Mouse (Mus musculus) heart, embryonic 11.5 days (tissue): ENCODE measurements at regions not wholly inside any gene's neighbourhood (a gene's known extent, or its start where the extent isn't known, plus 50 kb on each side); places are given as distances from the start of the nearest gene placed in this dataset.

Experiments used
- ATAC-seq: fragments of 200-750 bp; cut with Nextera tagmentation; replicated peaks from 2 replicates; pipeline ENCODE4 v1.8.0; 2017; ENCODE audit warnings: moderate library complexity; ENCODE audit not compliant: insufficient number of reproducible peaks, low FRiP score, low TSS enrichment
- H3K27ac ChIP-seq: fragments of 300-500 bp; sonication (generic); 2 replicates; pipeline ENCODE4 v1.5.1; 2014; ENCODE audit warnings: mild to moderate bottlenecking, low read depth, low read length
- H3K27me3 ChIP-seq: fragments of 300-500 bp; sonication (generic); 2 replicates; pipeline ENCODE4 v1.6.1; 2014; ENCODE audit warnings: mild to moderate bottlenecking, low read length, mixed read lengths; ENCODE audit not compliant: control insufficient read depth, insufficient read depth
- H3K36me3 ChIP-seq: fragments of 300-500 bp; sonication (generic); 2 replicates; pipeline ENCODE4 v1.6.1; 2014; ENCODE audit warnings: mild to moderate bottlenecking, low read length, moderate library complexity, mixed read lengths; ENCODE audit not compliant: control insufficient read depth, insufficient read depth
- H3K4me1 ChIP-seq: fragments of 300-500 bp; sonication (generic); 2 replicates; pipeline ENCODE4 v1.6.1; 2014; ENCODE audit warnings: low read length; ENCODE audit not compliant: control insufficient read depth, insufficient read depth
- H3K4me2 ChIP-seq: fragments of 300-500 bp; sonication (generic); 2 replicates; pipeline ENCODE4 v1.6.1; 2014; ENCODE audit warnings: mild to moderate bottlenecking, moderate library complexity
- H3K4me3 ChIP-seq: fragments of 300-500 bp; sonication (generic); 2 replicates; pipeline ENCODE4 v1.5.1; 2014; ENCODE audit warnings: low read depth, low read length
- H3K9ac ChIP-seq: fragments of 300-500 bp; sonication (generic); 2 replicates; pipeline ENCODE4 v1.6.1; 2014; ENCODE audit warnings: mild to moderate bottlenecking, low read depth, low read length, moderate library complexity
- H3K9me3 ChIP-seq: fragments of 300-500 bp; sonication (generic); replicated peaks from 2 replicates; pipeline ENCODE4 v1.6.1; 2016; ENCODE audit warnings: low read length; ENCODE audit not compliant: control insufficient read depth
- WGBS: fragments of 180-500 bp; shearing (Covaris S2); extraction: QIAGEN DNeasy Blood & Tissue Kit; methylation state at CpG from one replicate; pipeline ENCODE4 v1.1.7; 2014; ENCODE audit not compliant: insufficient replicate concordance; 5-methylcytosine and 5-hydroxymethylcytosine counted together

DNA sequence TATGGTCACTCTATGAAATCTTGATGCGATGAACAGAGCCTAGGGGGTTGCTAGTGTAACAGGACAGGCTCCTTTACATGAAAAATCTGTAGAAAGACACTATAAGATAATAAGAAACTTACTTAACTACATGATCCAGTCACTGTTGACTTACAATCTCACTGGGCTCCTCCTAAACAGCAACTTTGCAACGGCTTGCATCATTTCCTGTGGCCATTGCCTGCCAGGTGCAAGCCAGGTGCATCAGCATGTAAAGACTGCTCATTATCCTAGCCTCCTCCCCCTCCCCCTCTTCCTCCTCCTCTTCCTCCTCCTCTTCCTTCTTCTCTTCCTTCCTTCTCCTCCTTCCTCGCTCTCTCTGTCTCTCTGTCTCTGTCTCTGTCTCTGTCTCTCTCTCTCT is 352.5 kb downstream of the Nuak1 start:
- no peak overlapping the region for H3K9ac ChIP-seq
- H3K27ac ChIP-seq = no peak overlapping the region
- H3K4me1 ChIP-seq = no peaks in the 10 kb centered on the region
- no peaks in the 10 kb centered on the region for H3K9me3 ChIP-seq
- no peak overlapping the region for H3K4me2 ChIP-seq
- no peaks in the 10 kb centered on the region for H3K27me3 ChIP-seq
- no peak overlapping the region for H3K4me3 ChIP-seq
- 76% methylated on average over 3 of the region's 3 CpGs for WGBS
- H3K36me3 ChIP-seq = no peaks in the 10 kb centered on the region
- no peak for ATAC-seq

DNA sequence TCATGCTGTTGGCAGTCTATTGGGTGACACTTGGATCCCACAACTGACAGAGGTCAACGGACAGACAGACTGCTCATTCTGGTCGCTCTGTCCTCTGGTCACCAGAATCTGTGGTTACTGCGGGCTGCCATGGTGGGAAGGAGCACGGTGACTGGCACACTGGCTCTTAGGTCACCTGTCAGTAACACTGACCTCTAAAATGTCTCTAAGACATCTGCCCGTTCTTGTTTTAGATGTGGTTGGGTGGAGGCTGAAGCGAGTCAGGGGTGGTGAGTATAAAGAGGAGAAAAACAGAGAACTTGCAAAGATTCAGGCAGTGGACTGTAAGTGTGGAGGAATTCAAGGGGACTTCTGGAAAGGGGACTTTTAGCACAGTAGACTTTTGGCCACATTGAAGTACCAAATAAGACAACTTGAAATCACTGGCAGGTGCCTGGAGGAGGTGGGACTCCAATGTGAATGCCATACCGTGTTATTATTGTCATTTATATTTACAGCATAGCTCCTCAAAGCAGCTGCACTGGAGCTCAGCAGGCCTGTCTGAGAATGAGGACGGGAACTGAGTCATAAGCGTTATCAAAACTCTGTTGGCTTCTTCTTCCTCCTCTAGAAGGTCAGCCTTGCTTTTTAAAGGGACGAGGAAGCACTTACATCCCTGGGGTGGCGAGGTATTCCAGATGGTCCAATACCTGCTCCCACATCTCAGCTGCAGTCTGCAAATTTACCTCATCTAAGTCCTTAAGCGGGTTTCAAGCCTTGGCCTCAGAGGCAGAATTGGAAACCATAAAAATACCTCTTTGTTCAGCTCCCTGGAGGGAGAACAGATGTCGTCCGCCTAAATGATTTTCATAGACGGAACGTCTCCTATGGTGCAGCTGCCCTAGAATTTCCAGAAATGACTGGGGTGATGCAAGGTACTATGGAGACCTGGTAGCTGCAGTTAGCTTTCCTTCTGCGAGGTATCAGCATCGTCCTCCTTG is 351.3 kb downstream of the Nuak1 start:
- no peak overlapping the region for H3K4me3 ChIP-seq
- H3K9me3 ChIP-seq = no peaks in the 10 kb centered on the region
- no peak for ATAC-seq
- no peak overlapping the region for H3K27ac ChIP-seq
- H3K9ac ChIP-seq = no peak overlapping the region
- WGBS = 74% methylated on average over 18 of the region's 18 CpGs
- H3K36me3 ChIP-seq = no peaks in the 10 kb centered on the region
- H3K27me3 ChIP-seq = no peaks in the 10 kb centered on the region
- no peak overlapping the region for H3K4me2 ChIP-seq
- no peaks in the 10 kb centered on the region for H3K4me1 ChIP-seq

DNA sequence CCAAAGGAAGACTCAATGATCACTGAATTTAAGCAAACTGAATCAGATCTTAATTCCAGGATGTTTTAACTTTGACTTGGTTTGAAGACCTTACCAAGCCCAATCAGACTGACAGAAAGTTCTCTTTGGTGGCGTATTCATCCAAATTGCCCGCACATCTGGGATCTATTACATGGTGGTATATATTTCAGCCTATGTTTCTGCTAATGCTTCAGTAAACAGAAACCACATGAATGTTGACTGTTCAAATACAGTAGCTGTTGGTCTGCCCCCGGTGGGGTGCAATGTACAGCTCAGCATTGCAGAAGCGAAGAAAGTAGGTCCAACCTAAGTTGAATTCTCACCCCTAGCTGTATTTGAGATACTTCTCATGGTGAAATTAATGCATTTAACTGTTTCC is 346.5 kb downstream of the Nuak1 start:
- no peaks in the 10 kb centered on the region for H3K27me3 ChIP-seq
- H3K4me1 ChIP-seq = no peaks in the 10 kb centered on the region
- H3K9me3 ChIP-seq = no peaks in the 10 kb centered on the region
- WGBS = 91% methylated on average over 4 of the region's 4 CpGs
- no peak overlapping the region for H3K4me2 ChIP-seq
- no peaks in the 10 kb centered on the region for H3K36me3 ChIP-seq
- H3K4me3 ChIP-seq = no peak overlapping the region
- no peak overlapping the region for H3K27ac ChIP-seq
- ATAC-seq = no peak
- no peak overlapping the region for H3K9ac ChIP-seq

DNA sequence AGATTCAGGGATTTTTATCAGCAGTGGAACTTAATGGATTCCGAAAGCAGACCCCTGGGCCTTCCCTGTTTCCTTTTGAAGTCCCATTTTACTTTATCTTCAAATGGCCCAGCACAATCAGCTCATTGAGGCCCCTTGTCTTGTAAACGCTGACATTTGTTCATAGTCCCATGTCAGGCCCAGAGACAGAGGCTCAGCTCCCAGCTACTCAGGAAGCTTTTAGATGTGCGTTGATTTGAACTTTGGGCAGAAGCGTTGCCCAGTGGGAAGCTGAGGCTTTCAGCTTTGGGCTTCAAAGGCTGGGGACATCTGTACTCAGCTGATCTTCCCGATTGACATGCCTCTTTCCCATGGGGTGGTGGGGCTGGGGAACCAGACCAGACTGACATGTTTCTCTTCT is 343.2 kb downstream of the Nuak1 start:
- H3K4me1 ChIP-seq = no peaks in the 10 kb centered on the region
- H3K9me3 ChIP-seq = no peaks in the 10 kb centered on the region
- WGBS = 11% methylated on average over 5 of the region's 5 CpGs
- no peak overlapping the region for H3K9ac ChIP-seq
- H3K4me2 ChIP-seq = no peak overlapping the region
- H3K4me3 ChIP-seq = no peak overlapping the region
- H3K36me3 ChIP-seq = no peaks in the 10 kb centered on the region
- ATAC-seq = no peak
- H3K27me3 ChIP-seq = no peaks in the 10 kb centered on the region
- no peak overlapping the region for H3K27ac ChIP-seq

DNA sequence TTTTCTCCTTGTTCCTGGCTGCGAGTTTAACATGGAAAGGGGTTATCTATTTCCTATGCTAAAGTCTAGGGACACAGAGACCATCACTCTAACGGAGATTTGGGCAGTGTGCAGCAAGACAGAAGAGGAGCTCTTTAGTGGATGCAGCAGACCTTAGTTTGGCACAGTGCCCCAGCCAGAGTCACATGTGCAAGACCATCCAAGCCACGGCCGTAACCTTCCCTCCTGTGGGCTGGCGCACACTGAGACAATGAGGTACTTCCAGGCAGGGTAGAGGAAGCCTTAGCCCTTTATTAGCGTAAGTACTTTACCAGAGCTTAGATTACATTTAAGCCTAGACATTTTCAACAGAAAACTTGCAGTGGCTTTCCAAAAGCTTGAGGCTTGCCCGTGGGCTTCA is 336.4 kb downstream of the Nuak1 start:
- Histone ChIP-seq H3K4me1 (no peaks in the 10 kb centered on the region), H3K36me3 (no peaks in the 10 kb centered on the region), H3K9me3 (no peaks in the 10 kb centered on the region), H3K27me3 (no peaks in the 10 kb centered on the region), H3K4me2 (no peak overlapping the region), H3K9ac (no peak overlapping the region), H3K27ac (no peak overlapping the region), H3K4me3 (no peak overlapping the region)
- ATAC-seq = no peak
- WGBS = 80% methylated on average over 7 of the region's 7 CpGs

DNA sequence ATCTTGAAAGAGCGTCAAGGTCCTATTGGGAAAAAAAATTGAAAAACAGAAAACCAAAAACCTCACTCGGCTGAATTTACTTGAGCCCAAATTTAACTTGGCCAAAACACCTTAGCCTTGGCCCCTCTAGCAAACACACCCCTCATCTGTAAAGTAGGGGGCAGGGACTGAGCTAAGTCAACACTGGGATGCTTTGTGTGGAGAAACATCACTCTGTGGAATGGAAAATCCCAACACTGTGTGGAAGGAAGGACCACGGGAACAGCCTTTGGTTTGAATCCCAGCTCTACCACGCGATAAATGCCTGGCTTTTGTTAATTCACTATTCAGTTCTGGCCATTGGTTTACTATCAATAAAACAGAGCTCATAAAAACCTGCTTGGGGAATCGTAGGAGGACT is 335.8 kb downstream of the Nuak1 start:
- no peak for ATAC-seq
- no peaks in the 10 kb centered on the region for H3K4me1 ChIP-seq
- H3K27ac ChIP-seq = no peak overlapping the region
- 73% methylated on average over 6 of the region's 6 CpGs for WGBS
- H3K36me3 ChIP-seq = no peaks in the 10 kb centered on the region
- no peak overlapping the region for H3K4me3 ChIP-seq
- H3K9me3 ChIP-seq = no peaks in the 10 kb centered on the region
- H3K4me2 ChIP-seq = no peak overlapping the region
- H3K27me3 ChIP-seq = no peaks in the 10 kb centered on the region
- no peak overlapping the region for H3K9ac ChIP-seq

DNA sequence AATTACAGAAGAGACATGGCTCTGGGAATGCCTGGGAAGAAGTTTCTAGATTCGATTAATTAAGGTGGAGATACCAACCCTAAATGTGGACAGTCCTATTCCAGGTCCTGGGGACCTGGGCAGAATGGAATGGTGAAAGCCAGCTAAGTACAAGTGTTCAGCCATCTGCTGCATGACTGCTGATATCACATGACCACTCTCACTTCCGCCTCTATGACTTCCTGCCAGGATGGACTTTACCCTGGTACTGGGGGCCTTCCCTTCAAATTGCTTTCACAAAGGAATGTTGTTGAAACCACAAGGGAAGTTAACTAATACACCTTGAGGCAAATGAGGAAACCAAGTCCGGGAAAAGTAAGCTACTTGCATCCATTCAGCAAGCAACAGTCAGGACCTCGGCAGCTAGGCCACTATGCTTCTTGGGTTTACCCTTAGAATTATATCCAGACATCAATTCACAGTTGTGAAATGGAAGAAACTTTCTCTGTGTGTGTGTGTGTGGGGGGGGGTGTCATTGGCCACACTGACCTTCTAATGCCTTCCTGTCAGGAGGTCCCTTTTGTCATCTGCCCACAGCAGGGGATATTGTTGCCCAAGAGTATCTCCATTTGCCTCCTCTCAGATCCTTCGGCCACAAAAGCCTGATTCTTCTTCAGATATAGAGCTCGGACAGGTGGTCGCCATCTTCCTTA is 330.6 kb downstream of the Nuak1 start:
- no peak overlapping the region for H3K9ac ChIP-seq
- ATAC-seq = no peak
- WGBS = 58% methylated on average over 7 of the region's 7 CpGs
- H3K27ac ChIP-seq = no peak overlapping the region
- H3K4me1 ChIP-seq = no peaks in the 10 kb centered on the region
- H3K9me3 ChIP-seq = no peaks in the 10 kb centered on the region
- no peak overlapping the region for H3K4me2 ChIP-seq
- no peak overlapping the region for H3K4me3 ChIP-seq
- no peaks in the 10 kb centered on the region for H3K27me3 ChIP-seq
- no peaks in the 10 kb centered on the region for H3K36me3 ChIP-seq

DNA sequence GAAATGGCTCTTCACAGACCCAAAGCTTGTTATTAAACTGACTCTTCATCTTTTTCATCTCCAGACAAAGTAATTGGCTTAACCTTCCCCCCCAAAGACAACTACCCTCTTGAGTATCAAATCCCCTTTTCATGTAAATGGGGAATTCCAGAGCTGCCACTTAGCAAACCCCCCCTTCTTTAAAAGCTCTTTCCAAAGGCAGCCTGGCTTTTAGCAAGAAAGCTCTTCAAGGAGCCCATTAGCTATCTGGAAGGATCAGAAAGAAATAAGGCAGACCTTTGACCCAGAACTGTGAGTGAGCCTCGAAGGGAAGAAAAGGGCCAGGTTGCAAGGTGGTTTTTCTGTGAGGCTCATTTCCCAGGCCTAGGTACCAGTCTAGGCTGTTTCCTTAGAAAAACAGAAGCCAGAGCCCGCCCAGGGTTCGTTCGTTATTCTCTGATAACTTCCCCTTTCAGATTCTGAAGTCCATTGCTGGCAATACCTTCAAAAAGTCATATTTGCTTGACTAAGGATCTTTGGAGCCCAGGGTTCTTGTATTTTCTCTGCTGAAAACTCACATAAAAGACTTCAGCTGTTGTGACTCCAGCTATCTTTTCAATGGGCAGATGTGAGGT is 329.9 kb downstream of the Nuak1 start:
- Histone ChIP-seq H3K27me3 (no peaks in the 10 kb centered on the region), H3K4me3 (no peak overlapping the region), H3K4me1 (no peaks in the 10 kb centered on the region), H3K9ac (no peak overlapping the region), H3K4me2 (no peak overlapping the region), H3K27ac (no peak overlapping the region), H3K9me3 (no peaks in the 10 kb centered on the region), H3K36me3 (no peaks in the 10 kb centered on the region)
- WGBS = 42% methylated on average over 4 of the region's 4 CpGs
- ATAC-seq = no peak
